Mouse (Mus musculus): Measurements from ENCODE around the gene Duox2.

DNA sequence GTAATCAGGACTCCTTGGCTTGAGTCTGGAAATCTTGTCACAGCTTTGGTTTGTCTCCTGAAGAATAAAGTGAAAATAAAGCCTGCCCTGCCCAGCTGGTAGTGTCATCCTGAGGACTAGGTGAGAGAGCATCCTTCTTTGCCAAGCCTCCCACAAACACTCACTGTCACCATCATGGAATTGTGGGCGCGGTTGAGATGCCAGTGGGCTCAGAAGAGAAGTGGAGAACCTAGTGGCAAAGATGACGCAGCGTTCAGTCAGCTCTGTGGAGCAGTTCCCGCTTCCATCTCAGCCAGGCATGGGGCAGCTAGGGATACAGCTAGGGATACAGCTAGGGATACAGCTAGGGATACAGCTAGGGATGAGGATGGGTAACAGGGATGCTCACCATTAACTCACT, 42.3 kb downstream of the Duox2 start:
- TF ChIP-seq EP300 (IDR thresholded peaks at IDR 0.05; ENCODE audit: low read depth) = no peak
- no peak for TF ChIP-seq CTCF (IDR thresholded peaks at IDR 0.05; ENCODE audit: low read depth)
